Mouse (Mus musculus) MEL (cell line): Measurements from ENCODE around the gene Lpxn. TPM values are rescaled to one million over a fixed set of nuclear protein-coding genes. Genes with fewer than 3 reads are reported as not detected.

Experiments used
- DNase-seq: peaks from one replicate; pipeline ENCODE4 v3.0.0; 2011; ENCODE audit warnings: low read depth, low spot score
- H3K27ac ChIP-seq: 2 replicates; pipeline ENCODE4 v1.5.1; 2012; ENCODE audit warnings: low read depth, mild to moderate bottlenecking, control low read depth, low read length, moderate library complexity; ENCODE audit not compliant: control insufficient read depth
- H3K27me3 ChIP-seq, 2 experiments: fragments of 150-350 bp in 1 of 2; sonication (generic) in 1 of 2; 2 replicates each; pipeline ENCODE4 v1.6.1; 2012; ENCODE audit warnings: low read length in 2 of 2, mild to moderate bottlenecking in 2 of 2, improper control_type of control experiment in 1 of 2, moderate library complexity in 1 of 2; ENCODE audit not compliant: insufficient read depth in 2 of 2, control insufficient read depth in 1 of 2
- H3K36me3 ChIP-seq, 2 experiments: 2 replicates each; pipeline ENCODE4 v1.6.1; 2012 to 2014; ENCODE audit warnings: low read length in 2 of 2, improper control_type of control experiment in 1 of 2, inconsistent platforms in 1 of 2, mild to moderate bottlenecking in 1 of 2; ENCODE audit not compliant: insufficient read depth in 2 of 2, control insufficient read depth in 1 of 2
- H3K4me1 ChIP-seq, 2 experiments: fragments of 150-350 bp in 1 of 2; sonication (generic) in 1 of 2; 2 replicates each; pipeline ENCODE4 v1.6.1; 2012; ENCODE audit warnings: low read length in 2 of 2, improper control_type of control experiment in 1 of 2, mild to moderate bottlenecking in 1 of 2; ENCODE audit not compliant: insufficient read depth in 2 of 2, control insufficient read depth in 1 of 2
- H3K4me3 ChIP-seq, 2 experiments: fragments of 150-350 bp in 1 of 2; sonication (generic) in 1 of 2; 2 replicates each; pipeline ENCODE4 v1.5.1; 2012; ENCODE audit warnings: low read depth in 2 of 2, low read length in 2 of 2, mild to moderate bottlenecking in 2 of 2, moderate library complexity in 2 of 2, control low read depth in 1 of 2, improper control_type of control experiment in 1 of 2; ENCODE audit not compliant: control insufficient read depth in 1 of 2, insufficient read depth in 1 of 2
- H3K79me2 ChIP-seq: 2 replicates; pipeline ENCODE4 v1.6.1; 2012; ENCODE audit warnings: mild to moderate bottlenecking, low read length, moderate library complexity; ENCODE audit not compliant: control insufficient read depth, poor library complexity, insufficient read depth
- H3K9ac ChIP-seq: 2 replicates; pipeline ENCODE4 v1.6.1; 2012; ENCODE audit warnings: low read depth, mild to moderate bottlenecking, control low read depth, low read length, moderate library complexity; ENCODE audit not compliant: control insufficient read depth, poor library complexity, severe bottlenecking
- H3K9me3 ChIP-seq: fragments of 150-350 bp; sonication (generic); replicated peaks from 2 replicates; pipeline ENCODE4 v1.6.1; 2012; ENCODE audit warnings: mild to moderate bottlenecking, low read length, improper control_type of control experiment, moderate library complexity; ENCODE audit not compliant: insufficient read depth
- ELF1 ChIP-seq: IDR thresholded peaks from 2 replicates; pipeline ENCODE4 v1.6.1; 2014; ENCODE audit warnings: low read depth, mild to moderate bottlenecking, inconsistent platforms, low read length, improper control_type of control experiment, moderate library complexity
- GABPA ChIP-seq: IDR thresholded peaks from 2 replicates; pipeline ENCODE4 v1.6.1; 2012; ENCODE audit warnings: low read depth, mild to moderate bottlenecking, inconsistent platforms, low read length, improper control_type of control experiment, moderate library complexity
- MAFK ChIP-seq: IDR thresholded peaks from 2 replicates; pipeline ENCODE4 v1.6.1; 2011; ENCODE audit warnings: low read depth, mild to moderate bottlenecking, low read length, improper control_type of control experiment, borderline replicate concordance
- NELFE ChIP-seq: IDR thresholded peaks from 2 replicates; pipeline ENCODE4 v1.6.1; 2011; ENCODE audit warnings: low read depth, low read length, improper control_type of control experiment
- POLR2A ChIP-seq, 2 experiments: IDR thresholded peaks; 2 replicates each; pipeline ENCODE4 v1.6.1; 2011 to 2012; ENCODE audit warnings: low read length in 2 of 2, mild to moderate bottlenecking in 2 of 2, control low read depth in 1 of 2, improper control_type of control experiment in 1 of 2, low read depth in 1 of 2, moderate library complexity in 1 of 2; ENCODE audit not compliant: control insufficient read depth in 1 of 2, insufficient read depth in 1 of 2, poor library complexity in 1 of 2
- SIN3A ChIP-seq: IDR thresholded peaks from 2 replicates; pipeline ENCODE4 v1.6.1; 2012; ENCODE audit warnings: low read length, improper control_type of control experiment, inconsistent platforms
- SMC3 ChIP-seq: IDR thresholded peaks from 2 replicates; pipeline ENCODE4 v1.6.1; 2011; ENCODE audit warnings: low read depth, low read length, improper control_type of control experiment
- TAL1 ChIP-seq: IDR thresholded peaks from 2 replicates; pipeline ENCODE4 v1.6.1; 2012; ENCODE audit warnings: mild to moderate bottlenecking, inconsistent platforms, low read length, moderate library complexity, mixed read lengths
- TCF12 ChIP-seq: IDR thresholded peaks from 2 replicates; pipeline ENCODE4 v1.6.1; 2014; ENCODE audit warnings: low read depth, mild to moderate bottlenecking, inconsistent platforms, low read length, improper control_type of control experiment, moderate library complexity
- USF1 ChIP-seq: IDR thresholded peaks from 2 replicates; pipeline ENCODE4 v1.6.1; 2014; ENCODE audit warnings: low read depth, mild to moderate bottlenecking, inconsistent platforms, low read length, improper control_type of control experiment, moderate library complexity
- polyA plus RNA-seq, 2 experiments: library from polyadenylated mRNA; stranded (reverse) in 1 of 2; unstranded in 1 of 2; fragments of >175 nt in 1 of 2; fragments of >200 nt in 1 of 2; gene quantifications; 2 replicates each; pipeline versions ENCODE4 v1.2.1 to v1.2.4; 2012; ENCODE audit warnings: low replicate concordance in 2 of 2, low read depth in 1 of 2; ENCODE audit not compliant: insufficient read length in 2 of 2, insufficient read depth in 1 of 2, missing spikeins in 1 of 2
- total RNA-seq: library from RNA; depleted of rRNA; stranded (reverse); fragments of 300-350 nt; gene quantifications from 2 replicates; pipeline ENCODE4 v1.2.3, GENCODE M21; 2012

Lpxn gene
- total and polyA plus RNA-seq, 3 experiments: 9.9 to 12.3 TPM; not detected in 1

GRCm38 (mm10) chr19:12765308-12765707 is 30.7 kb upstream of the Lpxn start, which contains the start of gene Cntf:
Gene Cntf (minus strand): TSS chr19:12765632.
- H3K36me3 ChIP-seq: peaks cover 0 to 27% of the 10 kb centered on the region in 2 experiments; a peak in 2 of 4 replicates
- no peak within 1 kb of the TSS for H3K27ac ChIP-seq
- no peaks in the 10 kb centered on the region for H3K4me1 ChIP-seq
- DNase-seq: no peak
- no peak for TF ChIP-seq USF1
- no peak for TF ChIP-seq SMC3
- TF ChIP-seq POLR2A (IDR thresholded peaks at IDR 0.05; ENCODE audit: control insufficient read depth in 1 of 2, insufficient read depth in 1 of 2, low read depth in 1 of 2, low read length in 2 of 2, poor library complexity in 1 of 2): peak in 1 of 2 experiments; percentile 34; a peak in 1 of 4 replicates
- no peak within 1 kb of the TSS for H3K9ac ChIP-seq
- H3K9me3 ChIP-seq: no peaks in the 10 kb centered on the region
- no peaks in the 10 kb centered on the region for H3K27me3 ChIP-seq
- H3K4me3 ChIP-seq: no peak within 1 kb of the TSS
- H3K79me2 ChIP-seq: no peaks in the 10 kb centered on the region

- no peak for DNase-seq
- Histone ChIP-seq H3K4me3 (no peak overlapping the region), H3K79me2 (no peaks in the 10 kb centered on the region), H3K9me3 (no peaks in the 10 kb centered on the region), H3K27ac (no peak overlapping the region), H3K4me1 (no peaks in the 10 kb centered on the region), H3K36me3 (peaks cover 0 to 51% of the 10 kb centered on the region in 2 experiments; a peak in 2 of 4 replicates), H3K9ac (no peak overlapping the region), H3K27me3 (no peaks in the 10 kb centered on the region)
- TF ChIP-seq TCF12: no peak
- TF ChIP-seq SIN3A: no peak
Measured at GRCm38 (mm10) chr19:12770888-12771287, 25.1 kb upstream of the Lpxn start.

GRCm38 (mm10) chr19:12780437-12780836 is 15.6 kb upstream of the Lpxn start:
- DNase-seq: peak; percentile 33
- no peak overlapping the region for H3K27ac ChIP-seq
- no peak for TF ChIP-seq TAL1
- TF ChIP-seq NELFE: no peak
- TF ChIP-seq GABPA: no peak
- no peak for TF ChIP-seq MAFK
- no peak for TF ChIP-seq ELF1
- TF ChIP-seq, all 39 proteins: peak for 0
- H3K27me3 ChIP-seq: no peaks in the 10 kb centered on the region
- H3K79me2 ChIP-seq: peaks cover 28% of the 10 kb centered on the region
- no peak overlapping the region for H3K4me3 ChIP-seq
- H3K9ac ChIP-seq: no peak overlapping the region
- H3K9me3 ChIP-seq: no peaks in the 10 kb centered on the region
- peaks cover 0 to 3% of the 10 kb centered on the region in 2 experiments; a peak in 2 of 4 replicates for H3K4me1 ChIP-seq
- H3K36me3 ChIP-seq: peaks cover 21 to 42% of the 10 kb centered on the region in 2 experiments
